Comparison of ENCODE assay signal across 14 mouse cellular contexts in the genomic region with DNA sequence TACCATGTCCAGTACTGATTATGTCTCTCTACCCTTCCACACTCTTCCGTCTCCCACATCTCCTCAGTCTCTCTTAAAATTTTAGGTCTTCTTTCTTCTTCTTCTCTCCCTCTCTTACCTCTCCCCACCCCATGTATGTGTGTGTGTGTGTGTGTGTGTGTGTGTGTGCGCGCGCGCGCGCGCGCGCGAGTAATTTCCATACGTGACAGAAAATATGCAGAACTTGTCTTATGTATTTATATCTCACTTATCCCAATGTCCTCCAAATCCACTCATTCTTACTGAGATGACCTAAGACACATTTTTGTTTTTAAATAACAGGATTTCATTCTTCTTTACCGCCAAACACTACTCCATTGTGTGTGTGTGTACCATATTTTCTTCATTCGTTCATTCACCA. TPM values are rescaled to one million over a fixed set of nuclear protein-coding genes. Genes with fewer than 3 reads are reported as not detected.
"Had no signal": no experiment of that assay in that cellular context is flagged by ENCODE, and none has a peak within 500 bp of the region (broad histone marks: within the 10 kb centered on the region; RNA-seq: fewer than 3 reads in every experiment).

No protein-coding gene starts in this region.

- H3K4me3 ChIP-seq: limb, embryonic 12.5 days; midbrain, embryonic 12.5 days; neural tube, embryonic 13.5 days had no signal

- H3K36me3 ChIP-seq: limb, embryonic 12.5 days; midbrain, embryonic 12.5 days; neural tube, embryonic 13.5 days had no signal

- H3K9ac ChIP-seq: limb, embryonic 12.5 days; midbrain, embryonic 12.5 days; neural tube, embryonic 13.5 days had no signal

- H3K4me2 ChIP-seq: limb, embryonic 12.5 days; midbrain, embryonic 12.5 days; neural tube, embryonic 13.5 days had no signal

- H3K4me1 ChIP-seq: limb, embryonic 12.5 days; midbrain, embryonic 12.5 days; neural tube, embryonic 13.5 days had no signal

- H3K27ac ChIP-seq: hindbrain, postnatal 0 days; kidney, postnatal 0 days; limb, embryonic 12.5 days; midbrain, embryonic 12.5 days; neural tube, embryonic 13.5 days; stomach, postnatal 0 days had no signal

- H3K9me3 ChIP-seq: limb, embryonic 12.5 days; midbrain, embryonic 12.5 days; neural tube, embryonic 13.5 days had no signal

- H3K27me3 ChIP-seq: limb, embryonic 12.5 days; midbrain, embryonic 12.5 days; neural tube, embryonic 13.5 days had no signal

- DNase-seq: layer of hippocampus, adult 9-11 months; layer of hippocampus, postnatal 36 days; lung, adult 18-20 months; retina, postnatal 1 day; right cerebral cortex, postnatal 4 days; spleen, adult 18-20 months; thymus, postnatal 14 days had no signal

- ATAC-seq: hindbrain, postnatal 0 days; midbrain, embryonic 16.5 days had no signal

RNA-seq across cellular contexts. Expression of a gene that starts 12.3 kb away (rescaled TPM):
- polyA plus RNA-seq: midbrain, embryonic 16.5 days had no signal
